Mouse (Mus musculus): ENCODE data around the gene Gm17087. TPM values are rescaled to one million over a fixed set of nuclear protein-coding genes. Genes with fewer than 3 reads are reported as not detected.

The Gm17087 gene
- not detected in 2 replicates for polyA plus RNA-seq (2015; fragmentation: Nextera tagmentation; extraction: Ambion mirVana)

DNA sequence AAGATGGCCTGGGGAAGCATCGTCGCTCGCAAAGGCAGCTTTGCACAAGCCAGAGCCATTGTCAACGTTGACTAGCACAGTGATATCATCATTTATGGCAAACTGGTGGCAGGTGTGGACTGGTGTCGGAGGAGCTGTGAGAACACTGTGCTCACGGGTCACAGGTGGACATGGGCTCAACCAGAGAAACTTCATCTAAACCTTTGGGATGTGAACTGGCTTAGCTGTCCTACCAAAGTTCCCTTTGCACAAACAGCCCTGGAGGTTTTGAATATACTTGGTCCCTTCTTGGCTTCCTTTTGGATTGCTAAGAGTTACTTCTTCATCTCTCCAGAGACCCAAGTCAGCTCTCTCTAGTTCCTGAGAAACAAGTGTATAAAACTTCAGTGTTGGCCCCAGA, at the start of gene Gm17087:
Gene Gm17087, minus strand, starts transcription at position 101 of the 400 bp plus-strand sequence.
- H3K27me3 ChIP-seq: no peaks in the 10 kb centered on the region
- no peak within 1 kb of the TSS for H3K9ac ChIP-seq (replicated peaks)
- H3K9me3 ChIP-seq: no peaks in the 10 kb centered on the region
- ATAC-seq (replicated peaks): no peak
- 93% methylated on average over 6 of the region's 6 CpGs for WGBS
- no peaks in the 10 kb centered on the region for H3K36me3 ChIP-seq
- no peak within 1 kb of the TSS for H3K4me2 ChIP-seq (replicated peaks)
- no peak within 1 kb of the TSS for H3K27ac ChIP-seq (replicated peaks)
- H3K4me3 ChIP-seq: no peak within 1 kb of the TSS
- H3K4me1 ChIP-seq: no peaks in the 10 kb centered on the region

DNA sequence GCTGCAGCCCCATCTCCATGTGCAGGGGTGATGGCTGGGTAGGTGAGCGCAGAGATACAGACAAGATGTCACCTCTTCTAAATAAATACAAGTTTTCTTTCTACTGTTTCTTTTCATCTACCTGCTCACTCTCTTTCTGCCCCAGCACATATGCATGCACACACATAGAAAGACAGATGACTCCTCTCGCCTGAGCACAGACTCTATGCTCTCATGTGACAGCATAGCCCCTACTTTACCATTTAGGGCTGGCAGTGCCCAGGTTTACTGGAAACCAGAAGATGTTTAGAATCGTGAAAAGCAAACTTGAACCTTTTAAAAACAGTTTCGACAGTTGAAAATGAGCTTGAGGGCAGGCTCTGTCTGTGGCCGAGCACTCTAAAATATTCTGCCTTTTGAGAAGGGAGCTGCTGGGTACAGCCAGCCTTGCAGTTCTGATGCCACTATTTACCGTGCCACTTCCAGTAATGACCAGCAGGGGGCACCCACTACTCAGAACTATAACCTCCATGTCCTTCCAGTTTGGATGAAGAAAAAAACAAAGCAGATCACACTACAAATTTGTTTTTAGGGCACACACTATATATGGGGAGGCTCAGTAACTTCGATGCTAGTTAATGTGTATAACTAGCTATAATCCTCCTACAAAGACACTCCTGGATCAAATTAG, 47.3 kb upstream of the Gm17087 start:
- Histone ChIP-seq H3K36me3 (no peaks in the 10 kb centered on the region), H3K27me3 (no peaks in the 10 kb centered on the region), H3K27ac (replicated peaks) (no peak overlapping the region), H3K4me3 (no peak overlapping the region), H3K9me3 (no peaks in the 10 kb centered on the region), H3K4me2 (replicated peaks) (no peak overlapping the region), H3K9ac (replicated peaks) (no peak overlapping the region), H3K4me1 (no peaks in the 10 kb centered on the region)
- WGBS: 35% methylated on average over 7 of the region's 7 CpGs
- peak; percentile 78 for ATAC-seq (replicated peaks)

- Histone ChIP-seq H3K9me3 (no peaks in the 10 kb centered on the region), H3K9ac (replicated peaks) (no peak overlapping the region), H3K4me3 (no peak overlapping the region), H3K4me2 (replicated peaks) (no peak overlapping the region), H3K36me3 (no peaks in the 10 kb centered on the region), H3K27ac (replicated peaks) (no peak overlapping the region), H3K4me1 (no peaks in the 10 kb centered on the region), H3K27me3 (no peaks in the 10 kb centered on the region)
- WGBS: 82% methylated on average over 4 of the region's 4 CpGs
- ATAC-seq (replicated peaks): no peak
These were observed 45.2 kb upstream of the Gm17087 start for GRCm38 (mm10) chr17:8611916-8612315.

DNA sequence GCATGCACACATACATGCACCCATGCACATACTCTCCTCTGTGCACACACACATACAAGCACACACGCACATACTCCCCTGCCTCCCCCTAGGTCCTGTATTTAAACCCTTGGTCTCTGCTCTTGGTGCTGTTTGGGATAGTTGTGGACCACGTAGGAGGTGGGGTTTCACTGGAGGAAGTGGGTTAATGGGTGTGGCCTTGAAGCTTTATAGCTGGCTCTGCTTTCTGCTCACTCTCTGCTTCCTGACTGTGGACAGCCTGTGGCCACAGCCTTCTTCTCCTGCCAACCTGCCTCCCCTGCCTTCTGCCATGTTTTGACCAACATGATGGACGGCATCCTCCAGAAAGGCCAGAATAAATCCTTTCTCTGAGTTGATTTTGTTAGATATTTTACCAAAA, 39.9 kb upstream of the Gm17087 start:
- ATAC-seq (replicated peaks): no peak
- H3K4me2 ChIP-seq (replicated peaks): no peak overlapping the region
- no peaks in the 10 kb centered on the region for H3K27me3 ChIP-seq
- H3K36me3 ChIP-seq: no peaks in the 10 kb centered on the region
- H3K27ac ChIP-seq (replicated peaks): no peak overlapping the region
- no peak overlapping the region for H3K9ac ChIP-seq (replicated peaks)
- 85% methylated on average over 3 of the region's 3 CpGs for WGBS
- no peak overlapping the region for H3K4me3 ChIP-seq
- no peaks in the 10 kb centered on the region for H3K4me1 ChIP-seq
- H3K9me3 ChIP-seq: no peaks in the 10 kb centered on the region

- no peak overlapping the region for H3K4me2 ChIP-seq (replicated peaks)
- H3K9me3 ChIP-seq: no peaks in the 10 kb centered on the region
- no peak overlapping the region for H3K4me3 ChIP-seq
- no peaks in the 10 kb centered on the region for H3K27me3 ChIP-seq
- 85% methylated on average over 5 of the region's 5 CpGs for WGBS
- H3K9ac ChIP-seq (replicated peaks): no peak overlapping the region
- no peaks in the 10 kb centered on the region for H3K36me3 ChIP-seq
- ATAC-seq (replicated peaks): no peak
- H3K4me1 ChIP-seq: no peaks in the 10 kb centered on the region
- H3K27ac ChIP-seq (replicated peaks): no peak overlapping the region
These were observed 39.2 kb upstream of the Gm17087 start for GRCm38 (mm10) chr17:8605921-8606320.

GRCm38 (mm10) chr17:8602976-8603375, 36.2 kb upstream of the Gm17087 start:
- no peaks in the 10 kb centered on the region for H3K36me3 ChIP-seq
- no peak overlapping the region for H3K27ac ChIP-seq (replicated peaks)
- no peak overlapping the region for H3K4me3 ChIP-seq
- H3K27me3 ChIP-seq: no peaks in the 10 kb centered on the region
- 89% methylated on average over 3 of the region's 3 CpGs for WGBS
- no peaks in the 10 kb centered on the region for H3K9me3 ChIP-seq
- ATAC-seq (replicated peaks): no peak
- H3K9ac ChIP-seq (replicated peaks): no peak overlapping the region
- H3K4me2 ChIP-seq (replicated peaks): no peak overlapping the region
- no peaks in the 10 kb centered on the region for H3K4me1 ChIP-seq

GRCm38 (mm10) chr17:8597790-8598189, 31.0 kb upstream of the Gm17087 start:
- Histone ChIP-seq H3K9ac (replicated peaks) (no peak overlapping the region), H3K4me1 (no peaks in the 10 kb centered on the region), H3K36me3 (no peaks in the 10 kb centered on the region), H3K27ac (replicated peaks) (no peak overlapping the region), H3K4me2 (replicated peaks) (no peak overlapping the region), H3K9me3 (no peaks in the 10 kb centered on the region), H3K4me3 (no peak overlapping the region), H3K27me3 (peaks cover 4% of the 10 kb centered on the region; the same call in 1 of the 2 replicates)
- 10% methylated on average over 7 of the region's 7 CpGs for WGBS
- peak; percentile 80 for ATAC-seq (replicated peaks)

DNA sequence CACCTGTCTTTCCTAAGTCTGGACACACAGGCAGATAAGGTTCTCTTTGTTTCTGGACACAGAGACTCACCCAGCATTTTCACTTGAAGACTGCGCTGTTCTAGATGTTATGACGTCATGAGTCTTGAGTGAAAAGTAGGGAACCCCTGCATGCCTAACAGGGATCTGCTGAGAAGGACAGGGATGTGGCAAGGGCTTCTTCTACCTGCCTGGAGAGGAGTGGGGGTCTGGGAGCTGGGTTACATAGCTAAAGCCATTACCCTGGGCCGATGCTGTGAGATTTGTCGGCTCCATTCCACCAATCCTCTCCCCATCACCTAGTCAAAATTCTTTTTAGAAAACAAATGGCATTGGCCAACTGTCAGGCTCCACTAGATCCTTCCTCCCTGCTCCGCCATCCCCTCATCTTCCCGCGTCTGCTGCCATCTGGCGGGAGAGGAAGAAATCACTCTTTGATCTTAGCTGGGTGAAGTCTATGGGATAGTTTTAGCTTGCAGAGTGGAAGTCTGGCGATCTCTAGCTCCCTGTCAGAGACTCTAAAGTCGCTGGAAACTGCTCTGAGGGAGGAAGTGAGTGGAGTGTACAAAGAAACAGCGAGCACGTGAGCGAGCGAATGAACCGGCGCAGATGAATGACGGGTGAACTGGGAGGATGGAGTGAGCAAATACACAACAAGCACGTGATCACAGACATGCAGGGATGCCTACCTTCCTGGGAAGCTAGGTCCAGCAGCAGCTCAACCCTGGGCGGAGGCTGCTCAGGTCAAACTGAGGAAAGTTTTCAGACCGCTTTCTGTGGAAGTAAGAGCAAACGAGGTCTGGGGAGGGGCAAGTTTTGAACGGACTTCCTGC, 25.9 kb upstream of the Gm17087 start:
- no peak overlapping the region for H3K27ac ChIP-seq (replicated peaks)
- H3K36me3 ChIP-seq: no peaks in the 10 kb centered on the region
- ATAC-seq (replicated peaks): peak; percentile 83
- 13% methylated on average over 22 of the region's 22 CpGs for WGBS
- no peak overlapping the region for H3K9ac ChIP-seq (replicated peaks)
- H3K4me1 ChIP-seq: no peaks in the 10 kb centered on the region
- H3K4me3 ChIP-seq: peak overlapping the region; percentile 21
- H3K9me3 ChIP-seq: no peaks in the 10 kb centered on the region
- H3K27me3 ChIP-seq: peaks cover 4% of the 10 kb centered on the region; the same call in 1 of the 2 replicates
- peak overlapping the region; percentile 39 for H3K4me2 ChIP-seq (replicated peaks)

DNA sequence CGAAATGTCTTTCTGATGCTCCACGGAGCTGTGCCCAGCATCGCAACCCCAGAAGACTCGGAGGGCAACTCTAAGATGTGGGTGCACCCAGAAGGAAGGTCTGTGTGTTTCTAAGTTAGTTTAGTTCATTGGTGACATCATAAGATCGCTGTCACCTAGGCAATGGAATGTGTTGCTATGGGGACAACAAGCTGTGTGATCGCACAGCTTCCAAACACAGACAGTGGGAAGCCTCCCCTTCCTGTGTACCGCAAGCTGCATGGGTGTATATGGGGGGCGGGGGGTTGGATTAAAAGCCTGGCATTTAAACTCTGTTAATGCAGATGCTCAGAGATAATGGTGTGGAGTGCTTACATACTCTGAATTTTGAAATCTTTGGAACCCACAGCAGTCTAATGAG, 14.8 kb upstream of the Gm17087 start:
- H3K27me3 ChIP-seq: no peaks in the 10 kb centered on the region
- H3K9me3 ChIP-seq: no peaks in the 10 kb centered on the region
- H3K4me1 ChIP-seq: no peaks in the 10 kb centered on the region
- no peaks in the 10 kb centered on the region for H3K36me3 ChIP-seq
- ATAC-seq (replicated peaks): no peak
- no peak overlapping the region for H3K9ac ChIP-seq (replicated peaks)
- no peak overlapping the region for H3K4me2 ChIP-seq (replicated peaks)
- 71% methylated on average over 8 of the region's 8 CpGs for WGBS
- H3K27ac ChIP-seq (replicated peaks): no peak overlapping the region
- no peak overlapping the region for H3K4me3 ChIP-seq

GRCm38 (mm10) chr17:8580360-8580759, 13.6 kb upstream of the Gm17087 start:
- WGBS: 63% methylated on average over 3 of the region's 3 CpGs
- no peaks in the 10 kb centered on the region for H3K27me3 ChIP-seq

DNA sequence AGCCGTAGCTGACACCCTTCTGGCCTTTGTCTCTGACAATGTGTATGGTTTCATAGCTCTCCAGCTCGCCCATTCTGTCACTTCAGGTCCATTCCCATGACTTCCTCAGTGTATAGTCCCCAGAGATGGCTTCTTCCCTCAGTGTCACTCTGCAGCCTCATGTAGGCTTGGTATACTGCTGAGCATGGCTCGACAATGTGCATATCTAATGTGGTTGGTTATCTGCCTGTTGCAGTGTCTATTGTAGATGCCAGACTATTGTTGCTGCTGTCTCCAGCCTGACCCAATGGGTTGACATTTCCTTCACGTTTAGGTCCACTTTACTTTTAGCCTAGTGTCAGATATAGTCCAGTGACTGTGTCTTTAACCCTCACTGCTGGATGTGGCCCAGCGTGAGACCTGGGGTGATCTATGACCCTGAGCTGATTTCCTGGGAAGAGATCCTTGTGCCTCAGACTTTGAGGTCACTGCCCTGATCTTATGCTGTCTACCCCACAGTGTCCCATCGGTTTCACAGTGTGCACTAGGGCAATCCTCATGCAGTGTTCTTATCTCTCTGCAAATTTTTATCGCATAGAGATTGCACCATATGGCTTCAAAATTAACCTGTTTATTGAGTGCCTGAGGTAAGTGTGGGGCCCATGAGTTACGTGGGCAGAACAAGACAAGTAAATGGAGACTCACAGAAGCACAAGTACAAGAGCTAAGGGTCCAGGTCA, 7.0 kb upstream of the Gm17087 start:
- Histone ChIP-seq H3K4me2 (replicated peaks) (no peak overlapping the region), H3K27ac (replicated peaks) (no peak overlapping the region), H3K9me3 (no peaks in the 10 kb centered on the region), H3K9ac (replicated peaks) (no peak overlapping the region), H3K4me1 (no peaks in the 10 kb centered on the region), H3K4me3 (no peak overlapping the region), H3K27me3 (no peaks in the 10 kb centered on the region), H3K36me3 (no peaks in the 10 kb centered on the region)
- ATAC-seq (replicated peaks): no peak
- 84% methylated on average over 8 of the region's 8 CpGs for WGBS

More at GRCm38 (mm10) chr17:8580360-8580759, 13.6 kb upstream of the Gm17087 start:
- Histone ChIP-seq H3K36me3 (no peaks in the 10 kb centered on the region), H3K27ac (replicated peaks) (no peak overlapping the region), H3K9ac (replicated peaks) (no peak overlapping the region), H3K4me1 (no peaks in the 10 kb centered on the region), H3K9me3 (no peaks in the 10 kb centered on the region), H3K4me2 (replicated peaks) (no peak overlapping the region), H3K4me3 (no peak overlapping the region)
- ATAC-seq (replicated peaks): no peak

DNA sequence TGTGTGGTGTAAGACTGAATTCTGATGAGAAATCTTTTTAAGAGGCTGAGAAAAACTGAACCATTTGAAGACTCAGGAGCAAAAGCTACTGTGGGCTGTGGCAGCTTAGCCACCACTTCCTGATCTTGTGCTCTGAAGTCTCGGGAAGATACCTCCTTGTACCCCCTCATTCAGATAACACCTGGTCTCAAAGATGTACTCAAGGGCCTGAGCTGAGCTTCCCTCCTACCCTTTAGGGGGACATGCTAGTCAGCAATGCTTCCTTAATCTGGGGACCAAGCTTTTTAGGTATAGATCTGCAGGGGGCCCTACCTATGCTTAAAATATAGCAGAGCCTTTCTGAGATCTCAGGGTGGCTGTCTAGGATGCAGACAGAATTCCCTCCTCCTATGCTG, 3.9 kb downstream of the Gm17087 start:
- Histone ChIP-seq H3K36me3 (no peaks in the 10 kb centered on the region), H3K4me3 (no peak overlapping the region), H3K9ac (replicated peaks) (no peak overlapping the region), H3K9me3 (no peaks in the 10 kb centered on the region), H3K27ac (replicated peaks) (no peak overlapping the region), H3K4me1 (no peaks in the 10 kb centered on the region), H3K4me2 (replicated peaks) (no peak overlapping the region), H3K27me3 (no peaks in the 10 kb centered on the region)
- WGBS: 86% methylated on average over 1 of the region's 1 CpGs
- ATAC-seq (replicated peaks): no peak

All from forebrain, embryonic 15.5 days (tissue).